Mouse (Mus musculus): Measurements from ENCODE around the gene Ccsap. TPM values are rescaled to one million over a fixed set of nuclear protein-coding genes. Genes with fewer than 3 reads are reported as not detected.

The Ccsap gene
- polyA plus RNA-seq, 1 experiment: 63.9 TPM

GRCm38 (mm10) chr8:123807852-123808573 lies 52.0 kb downstream of the Ccsap start:
- no peak for DNase-seq (ENCODE audit: extremely low spot score in 1 of 2, low spot score in 1 of 2)

DNA sequence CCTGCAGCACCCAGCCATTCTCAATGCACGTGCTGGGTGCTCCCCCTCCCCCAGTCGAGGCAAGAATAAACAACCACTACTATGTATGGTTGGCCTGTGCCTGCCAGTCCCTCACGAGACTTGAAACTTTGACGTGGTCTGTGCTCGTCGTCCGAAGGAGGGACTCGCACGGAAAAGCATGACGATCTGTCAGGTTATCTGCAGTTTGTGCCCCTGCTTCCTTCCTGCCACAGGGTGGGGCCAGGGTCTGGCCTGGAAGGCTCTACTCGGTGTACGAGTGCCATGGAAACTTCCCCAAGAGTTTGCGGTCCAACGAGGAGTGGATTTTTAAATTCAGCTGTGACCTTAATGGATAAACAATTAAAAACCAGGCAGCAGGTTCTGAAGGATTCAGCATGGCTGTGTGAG lies 53.0 kb downstream of the Ccsap start:
- DNase-seq (ENCODE audit: extremely low spot score in 1 of 2, low spot score in 1 of 2): no peak

DNA sequence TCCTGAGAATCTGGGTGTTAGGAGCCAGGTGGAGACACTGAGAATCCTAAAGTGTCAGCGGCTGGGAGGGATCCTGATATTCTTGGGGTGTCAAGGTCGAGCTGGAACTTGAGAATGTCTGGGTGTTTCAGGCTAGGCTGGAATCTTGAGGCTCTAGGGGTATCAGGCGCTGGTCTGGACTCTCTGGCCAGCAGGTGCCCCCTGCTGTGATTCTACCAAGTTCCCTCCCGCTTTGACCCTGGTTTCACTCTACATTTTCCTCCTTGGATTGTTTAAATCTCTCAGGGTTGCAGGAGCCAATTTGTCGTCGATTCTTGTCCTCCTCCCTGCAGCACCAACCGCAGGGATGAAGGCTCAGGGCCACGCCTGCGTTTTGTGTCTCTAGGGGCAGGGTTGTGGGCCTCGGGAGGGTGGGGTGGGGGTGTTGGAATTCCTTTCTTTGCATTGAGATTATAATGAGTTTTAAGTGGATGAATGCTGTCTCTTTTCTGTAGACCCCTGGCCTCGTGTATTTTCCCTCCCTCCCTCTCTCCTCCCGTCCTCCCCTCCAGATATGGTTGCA lies 53.6 kb downstream of the Ccsap start:
- no peak for DNase-seq (ENCODE audit: extremely low spot score in 1 of 2, low spot score in 1 of 2)

GRCm38 (mm10) chr8:123805718-123806373 lies 54.2 kb downstream of the Ccsap start, which contains the start of gene Rab4a:
Gene Rab4a, plus strand, starts transcription at chr8:123805985.
- peak in 1 of 2 experiments; percentile 85 for DNase-seq (ENCODE audit: extremely low spot score in 1 of 2, low spot score in 1 of 2)

GRCm38 (mm10) chr8:123805209-123805717 lies 54.7 kb downstream of the Ccsap start:
- no peak for DNase-seq (ENCODE audit: extremely low spot score in 1 of 2, low spot score in 1 of 2)

DNA sequence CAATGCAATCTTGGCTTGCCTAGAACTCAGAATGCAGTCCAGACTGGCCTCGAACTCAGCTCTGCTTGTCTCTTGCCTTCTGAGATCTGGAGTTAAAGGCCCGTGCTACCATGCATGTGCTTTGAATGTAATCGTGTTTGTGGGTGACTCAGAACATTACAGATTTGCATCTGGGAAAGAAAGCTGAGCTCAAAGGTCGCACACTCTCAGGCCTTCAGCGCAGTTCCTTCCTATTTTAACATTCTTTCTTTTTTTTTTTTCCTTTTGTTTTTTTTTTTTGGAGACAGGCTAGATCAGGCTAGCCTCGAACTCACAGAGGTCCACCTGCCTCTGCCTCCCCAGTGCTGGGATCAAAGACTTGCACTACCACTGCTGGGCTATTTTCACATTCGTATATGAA lies 55.4 kb downstream of the Ccsap start:
- DNase-seq (ENCODE audit: extremely low spot score in 1 of 2, low spot score in 1 of 2): no peak

GRCm38 (mm10) chr8:123803639-123804038 lies 56.4 kb downstream of the Ccsap start:
- no peak for DNase-seq (ENCODE audit: extremely low spot score in 1 of 2, low spot score in 1 of 2)

DNA sequence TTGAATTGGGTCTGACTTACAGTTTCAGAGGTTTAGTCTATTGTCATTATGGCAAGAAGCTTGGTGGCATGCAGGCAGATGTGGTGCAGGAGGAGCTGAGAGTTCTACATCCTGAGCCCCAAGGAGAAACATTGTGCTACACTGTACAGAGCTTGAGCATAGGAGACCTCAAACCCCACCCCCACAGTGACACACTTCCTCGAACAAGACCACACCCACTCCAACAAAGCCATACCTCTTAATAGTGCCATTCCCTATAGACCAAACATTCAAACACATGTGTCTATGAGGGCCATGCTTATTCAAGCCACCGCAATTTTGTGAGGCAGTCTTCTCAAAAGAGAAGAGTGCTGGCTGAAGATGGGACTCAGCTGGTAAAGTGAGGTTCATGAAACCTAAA lies 58.5 kb downstream of the Ccsap start:
- no peak for DNase-seq (ENCODE audit: extremely low spot score in 1 of 2, low spot score in 1 of 2)

- DNase-seq (ENCODE audit: extremely low spot score in 1 of 2, low spot score in 1 of 2): no peak
These were observed 59.1 kb downstream of the Ccsap start for GRCm38 (mm10) chr8:123800867-123801266.

DNA sequence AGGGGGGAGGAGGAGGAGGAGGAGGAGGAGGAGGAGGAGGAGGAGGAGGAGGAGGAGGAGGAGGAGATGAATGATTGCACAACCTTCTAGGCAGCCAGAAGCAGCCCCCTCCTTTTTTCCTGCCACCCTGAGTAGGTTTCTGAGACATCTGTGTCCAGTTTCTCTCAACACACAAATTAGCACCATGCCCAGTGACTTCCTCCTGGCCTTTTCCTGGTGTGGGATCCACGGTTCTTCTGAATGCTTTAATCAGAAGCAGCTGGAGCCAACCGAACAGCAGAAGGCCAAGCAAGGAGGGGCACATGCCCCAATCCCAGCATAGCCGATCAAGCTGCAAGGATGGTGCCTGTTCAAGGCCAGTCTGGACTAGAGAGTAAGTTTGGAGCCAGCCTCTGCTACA lies 60.1 kb downstream of the Ccsap start:
- no peak for DNase-seq (ENCODE audit: extremely low spot score in 1 of 2, low spot score in 1 of 2)

GRCm38 (mm10) chr8:123799434-123799833 lies 60.6 kb downstream of the Ccsap start:
- DNase-seq (ENCODE audit: extremely low spot score in 1 of 2, low spot score in 1 of 2): no peak

- no peak for DNase-seq (ENCODE audit: extremely low spot score in 1 of 2, low spot score in 1 of 2)
These were observed 62.1 kb downstream of the Ccsap start for GRCm38 (mm10) chr8:123797928-123798327.

- no peak for DNase-seq (ENCODE audit: extremely low spot score in 1 of 2, low spot score in 1 of 2)
These were observed 63.3 kb downstream of the Ccsap start for GRCm38 (mm10) chr8:123796758-123797157.

DNA sequence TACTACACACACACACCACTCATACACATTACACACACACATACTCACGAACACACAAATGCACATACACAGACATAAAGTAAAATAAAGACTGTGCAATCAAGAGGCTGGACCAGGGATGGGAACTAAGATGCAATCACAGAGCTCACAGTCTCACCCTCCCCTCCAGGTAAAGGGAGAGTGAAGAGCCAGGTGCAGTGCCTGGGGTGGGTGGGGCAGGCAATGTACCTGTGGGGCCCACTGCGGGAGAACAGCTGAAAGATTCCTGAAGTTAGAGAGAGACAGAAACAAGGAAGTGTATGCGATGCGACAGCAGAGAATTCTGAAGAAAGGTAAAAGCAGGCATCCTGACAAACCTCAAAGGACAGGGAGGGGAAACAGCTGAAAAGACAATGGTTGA lies 65.2 kb downstream of the Ccsap start:
- no peak for DNase-seq (ENCODE audit: extremely low spot score in 1 of 2, low spot score in 1 of 2)

DNA sequence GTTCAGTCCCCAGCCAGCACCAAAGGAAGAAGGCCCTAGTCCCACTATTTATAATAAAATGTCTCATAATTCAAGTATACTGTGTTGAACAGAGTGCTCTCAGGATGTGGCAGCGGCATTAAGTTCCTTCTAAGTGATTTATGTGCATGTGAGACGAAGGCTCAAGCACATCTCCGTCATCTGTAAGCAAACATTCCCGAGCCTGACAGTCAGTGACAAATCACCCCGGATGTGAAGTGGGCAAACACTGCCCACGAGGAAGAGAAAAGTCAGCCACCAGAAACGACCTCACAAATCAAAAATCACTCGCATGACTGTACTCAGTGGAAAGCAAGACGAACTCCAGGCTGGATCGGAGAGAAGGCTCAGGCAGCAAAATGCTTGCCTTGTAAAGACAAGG lies 66.1 kb downstream of the Ccsap start:
- no peak for DNase-seq (ENCODE audit: extremely low spot score in 1 of 2, low spot score in 1 of 2)

DNA sequence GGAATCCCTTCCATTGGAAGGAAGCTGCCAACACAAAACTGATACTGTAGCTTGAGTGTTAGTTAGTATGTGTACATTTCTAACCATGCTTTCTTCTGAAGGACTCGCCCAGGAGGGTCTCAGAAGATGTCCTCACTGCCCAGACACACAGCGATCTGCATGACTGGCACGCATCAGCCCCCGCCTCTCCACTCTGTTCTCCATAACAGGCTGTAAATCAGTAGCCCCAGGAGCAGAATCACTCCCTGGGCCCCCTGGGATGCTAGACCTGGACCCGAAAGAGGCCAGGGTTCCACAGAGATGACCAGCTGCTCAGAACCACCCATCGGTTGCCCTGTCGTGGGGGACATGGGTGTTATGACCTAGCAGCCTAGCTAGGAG lies 68.2 kb downstream of the Ccsap start:
- no peak for DNase-seq (ENCODE audit: extremely low spot score in 1 of 2, low spot score in 1 of 2)

DNA sequence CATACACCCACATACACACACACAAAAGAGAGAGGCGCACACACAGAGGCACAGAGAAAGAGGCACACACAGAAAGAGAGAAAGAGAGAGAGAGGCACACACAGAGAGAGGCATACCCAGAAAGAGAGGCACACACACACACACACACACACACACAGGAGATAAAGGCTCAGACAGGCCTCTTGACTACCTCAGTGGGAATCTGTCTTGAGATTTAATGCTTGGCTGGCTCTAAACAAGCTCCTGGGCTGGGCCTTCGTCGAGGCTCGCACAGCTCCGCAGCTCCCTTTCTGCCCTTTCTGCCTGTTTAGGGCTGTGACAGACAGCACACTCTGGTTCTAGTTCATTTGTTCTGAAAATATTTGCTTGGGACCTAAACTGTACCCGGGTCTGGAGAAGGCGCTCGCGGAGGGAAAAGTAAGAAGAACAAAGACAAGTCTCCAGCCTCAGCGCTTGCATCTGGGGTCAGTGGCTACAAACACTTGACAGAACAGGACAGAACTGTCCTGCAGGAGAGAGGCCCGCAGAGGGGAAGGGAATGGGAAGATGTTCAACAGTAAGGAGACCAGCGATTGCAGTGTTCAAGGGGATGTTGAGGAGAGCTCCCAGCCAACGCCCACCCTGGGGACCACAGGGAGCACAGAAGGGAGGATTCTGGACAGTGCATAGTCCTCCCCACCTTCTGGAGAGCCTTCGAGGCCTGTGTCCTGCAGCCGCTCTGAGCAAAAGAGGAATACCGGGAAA lies 68.7 kb downstream of the Ccsap start:
- DNase-seq (ENCODE audit: extremely low spot score in 1 of 2, low spot score in 1 of 2): no peak

Data from frontal cortex, adult 2 months (tissue).